Mouse (Mus musculus) intestine, embryonic 16.5 days (tissue): ENCODE results near the gene Ifitm10. TPM values are rescaled to one million over a fixed set of nuclear protein-coding genes. Genes with fewer than 3 reads are reported as not detected.
"Not testable (repeated sequence)": the region's sequence is repeated elsewhere in the genome, so short reads cannot be mapped to it uniquely, and the experiment has no call there.

Experiments
- ATAC-seq: fragments of 200-750 bp; cut with Nextera tagmentation; 2 replicates; pipeline ENCODE4 v1.8.0; 2017; ENCODE audit warnings: moderate TSS enrichment, moderate library complexity
- H3K27ac ChIP-seq: fragments of 300-500 bp; sonication (generic); 2 replicates; pipeline ENCODE4 v1.5.1; 2014; ENCODE audit warnings: mild to moderate bottlenecking, low read length
- H3K27me3 ChIP-seq: fragments of 300-500 bp; sonication (generic); replicated peaks from 2 replicates; pipeline ENCODE4 v1.6.1; 2014; ENCODE audit warnings: low read length, control low read depth, mixed read lengths; ENCODE audit not compliant: control insufficient read depth, insufficient read depth
- H3K36me3 ChIP-seq: fragments of 300-500 bp; sonication (generic); 2 replicates; pipeline ENCODE4 v1.6.1; 2014; ENCODE audit warnings: low read length, control low read depth; ENCODE audit not compliant: control insufficient read depth, insufficient read depth
- H3K4me1 ChIP-seq: fragments of 300-500 bp; sonication (generic); 2 replicates; pipeline ENCODE4 v1.6.1; 2014; ENCODE audit warnings: low read length, control low read depth, mixed read lengths; ENCODE audit not compliant: control insufficient read depth, insufficient read depth
- H3K4me2 ChIP-seq: fragments of 300-500 bp; sonication (generic); 2 replicates; pipeline ENCODE4 v1.6.1; 2014; ENCODE audit warnings: low read depth, low read length, control low read depth
- H3K4me3 ChIP-seq: fragments of 300-500 bp; sonication (generic); 2 replicates; pipeline ENCODE4 v1.5.1; 2014; ENCODE audit warnings: mild to moderate bottlenecking, low read length
- H3K9ac ChIP-seq: fragments of 300-500 bp; sonication (generic); 2 replicates; pipeline ENCODE4 v1.6.1; 2014; ENCODE audit warnings: low read depth, low read length
- H3K9me3 ChIP-seq: fragments of 300-500 bp; sonication (generic); 2 replicates; pipeline ENCODE4 v1.6.1; 2016; ENCODE audit warnings: low read length, control low read depth; ENCODE audit not compliant: control insufficient read depth
- WGBS: fragments of 180-500 bp; shearing (Covaris S2); extraction: QIAGEN DNeasy Blood & Tissue Kit; methylation state at CpG from one replicate; pipeline ENCODE4 v1.1.7; 2014; 5-methylcytosine and 5-hydroxymethylcytosine counted together
- polyA plus RNA-seq: library from polyadenylated mRNA; unstranded; fragments of >200 nt; fragmentation: Nextera tagmentation; extraction: Ambion mirVana; gene quantifications from 2 replicates; pipeline ENCODE4 v1.2.1, GENCODE M21; 2015

Ifitm10 gene
- polyA plus RNA-seq, 1 experiment from 2014 or later = 1.8 TPM

- H3K4me2 ChIP-seq = no peak overlapping the region
- H3K9ac ChIP-seq = no peak overlapping the region
- no peak overlapping the region for H3K4me3 ChIP-seq
- no peaks in the 10 kb centered on the region for H3K36me3 ChIP-seq
- no peaks in the 10 kb centered on the region for H3K27me3 ChIP-seq
- H3K9me3 ChIP-seq = no peaks in the 10 kb centered on the region
- no peak for ATAC-seq
- WGBS = 87% methylated on average over 6 of the region's 6 CpGs
- no peak overlapping the region for H3K27ac ChIP-seq
- peaks cover 7% of the 10 kb centered on the region for H3K4me1 ChIP-seq
These were observed 50.9 kb downstream of the Ifitm10 start for GRCm38 (mm10) chr7:142322641-142323040.

GRCm38 (mm10) chr7:142321637-142322306, 51.8 kb downstream of the Ifitm10 start:
- H3K4me2 ChIP-seq, H3K36me3 ChIP-seq, H3K9ac ChIP-seq, H3K4me3 ChIP-seq, H3K9me3 ChIP-seq, H3K27me3 ChIP-seq, ATAC-seq, H3K27ac ChIP-seq: not testable (repeated sequence)
- 58% methylated on average over 4 of the region's 10 CpGs for WGBS
- peaks cover 13% of the 10 kb centered on the region for H3K4me1 ChIP-seq

DNA sequence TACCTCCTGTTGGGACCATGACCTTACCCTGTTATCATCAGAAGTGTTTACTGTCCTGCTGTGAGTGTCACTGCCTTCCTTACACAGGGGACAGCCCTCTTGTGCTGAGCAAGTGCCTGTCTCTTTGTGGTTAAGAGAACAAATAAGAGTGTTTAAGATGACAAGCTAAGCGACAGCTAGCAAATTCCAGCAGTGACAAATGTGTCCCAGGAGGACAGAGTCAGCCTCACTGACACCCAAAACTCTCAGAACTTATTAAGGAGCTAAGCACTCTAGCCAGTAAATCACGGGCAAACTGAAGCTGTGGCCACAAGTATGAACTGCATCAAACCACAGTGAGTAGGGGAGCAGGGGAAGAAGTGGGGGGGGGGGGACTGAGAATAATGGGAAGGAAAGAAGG, 52.6 kb downstream of the Ifitm10 start:
- Histone ChIP-seq H3K27ac (peak overlapping the region; percentile 57; the same call in 1 of the 2 replicates), H3K4me3 (no peak overlapping the region), H3K9me3 (no peaks in the 10 kb centered on the region), H3K27me3 (no peaks in the 10 kb centered on the region), H3K9ac (no peak overlapping the region), H3K4me2 (no peak overlapping the region), H3K36me3 (no peaks in the 10 kb centered on the region), H3K4me1 (peaks cover 7% of the 10 kb centered on the region)
- WGBS = 34% methylated on average over 2 of the region's 2 CpGs
- ATAC-seq = no peak

GRCm38 (mm10) chr7:142319124-142319523, 54.4 kb downstream of the Ifitm10 start:
- H3K27me3 ChIP-seq = no peaks in the 10 kb centered on the region
- H3K4me1 ChIP-seq = peaks cover 7% of the 10 kb centered on the region
- H3K4me2 ChIP-seq = no peak overlapping the region
- H3K27ac ChIP-seq = peak overlapping the region; percentile 26; the same call in 1 of the 2 replicates
- H3K9ac ChIP-seq = no peak overlapping the region
- no peak overlapping the region for H3K4me3 ChIP-seq
- H3K9me3 ChIP-seq = no peaks in the 10 kb centered on the region
- no peak for ATAC-seq
- WGBS = 74% methylated on average over 11 of the region's 11 CpGs
- H3K36me3 ChIP-seq = no peaks in the 10 kb centered on the region

- no peak overlapping the region for H3K4me3 ChIP-seq
- H3K27ac ChIP-seq = 0 out of 2 replicates have a peak overlapping the region, but pooled peaks have one; percentile 6
- H3K27me3 ChIP-seq = no peaks in the 10 kb centered on the region
- WGBS = 69% methylated on average over 5 of the region's 5 CpGs
- H3K9me3 ChIP-seq = no peaks in the 10 kb centered on the region
- H3K9ac ChIP-seq = 0 out of 2 replicates have a peak overlapping the region, but pooled peaks have one; percentile 7
- ATAC-seq = peak; percentile 15; the same call in 1 of the 2 replicates
- no peak overlapping the region for H3K4me2 ChIP-seq
- no peaks in the 10 kb centered on the region for H3K36me3 ChIP-seq
- peaks cover 7% of the 10 kb centered on the region; the same call in 1 of the 2 replicates for H3K4me1 ChIP-seq
These were observed 56.3 kb downstream of the Ifitm10 start for GRCm38 (mm10) chr7:142317216-142317615.

GRCm38 (mm10) chr7:142316558-142316957, 57.0 kb downstream of the Ifitm10 start:
- Histone ChIP-seq H3K36me3 (no peaks in the 10 kb centered on the region), H3K4me3 (no peak overlapping the region), H3K27ac (no peak overlapping the region), H3K4me1 (peaks cover 7% of the 10 kb centered on the region; the same call in 1 of the 2 replicates), H3K9ac (no peak overlapping the region), H3K4me2 (no peak overlapping the region), H3K9me3 (no peaks in the 10 kb centered on the region), H3K27me3 (no peaks in the 10 kb centered on the region)
- ATAC-seq = peak; percentile 39
- WGBS = 35% methylated on average over 6 of the region's 6 CpGs

GRCm38 (mm10) chr7:142314600-142315285, 58.8 kb downstream of the Ifitm10 start:
- WGBS = 57% methylated on average over 5 of the region's 5 CpGs
- Histone ChIP-seq H3K9ac (no peak overlapping the region), H3K27ac (no peak overlapping the region), H3K4me3 (no peak overlapping the region), H3K4me2 (no peak overlapping the region), H3K27me3 (no peaks in the 10 kb centered on the region), H3K4me1 (peaks cover 7% of the 10 kb centered on the region; the same call in 1 of the 2 replicates), H3K36me3 (no peaks in the 10 kb centered on the region), H3K9me3 (no peaks in the 10 kb centered on the region)
- no peak for ATAC-seq

DNA sequence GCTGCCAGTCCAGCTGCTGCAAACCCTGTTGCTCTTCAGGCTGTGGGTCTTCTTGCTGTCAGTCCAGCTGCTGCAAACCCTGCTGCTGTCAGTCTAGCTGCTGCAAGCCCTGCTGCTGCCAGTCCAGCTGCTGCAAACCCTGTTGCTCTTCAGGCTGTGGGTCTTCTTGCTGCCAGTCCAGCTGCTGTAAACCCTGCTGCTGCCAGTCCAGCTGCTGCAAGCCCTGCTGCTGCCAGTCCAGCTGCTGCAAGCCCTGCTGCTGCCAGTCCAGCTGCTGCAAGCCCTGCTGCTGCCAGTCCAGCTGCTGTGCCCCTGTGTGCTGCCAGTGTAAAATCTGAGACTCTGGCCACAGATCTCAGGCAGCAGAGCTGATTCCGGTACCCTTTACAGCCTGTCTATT, 69.6 kb downstream of the Ifitm10 start:
- not testable (repeated sequence) for ATAC-seq, H3K4me2 ChIP-seq, H3K4me1 ChIP-seq, H3K9ac ChIP-seq, H3K27ac ChIP-seq, H3K36me3 ChIP-seq, H3K27me3 ChIP-seq, H3K4me3 ChIP-seq, H3K9me3 ChIP-seq
- WGBS = 74% methylated on average over 1 of the region's 1 CpGs

DNA sequence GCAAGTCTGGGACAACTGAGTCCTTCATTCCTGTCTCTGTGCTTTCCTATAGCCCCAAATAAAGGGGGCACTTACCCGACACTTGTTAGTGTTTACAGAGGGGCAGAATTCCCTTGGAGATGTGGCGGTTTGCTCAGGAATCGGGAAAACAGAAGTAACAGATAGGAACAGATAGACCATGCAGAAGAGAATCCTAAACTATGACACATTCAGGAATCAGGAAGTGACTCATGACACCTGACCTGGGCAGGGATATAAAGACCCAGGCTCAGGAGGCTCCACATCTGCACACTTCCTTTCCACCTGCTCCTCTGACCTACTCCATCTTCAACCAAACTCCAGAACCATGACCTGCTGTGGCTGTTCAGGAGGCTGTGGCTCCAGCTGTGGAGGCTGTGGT, 70.3 kb downstream of the Ifitm10 start, which contains the start of gene Krtap5-4:
Krtap5-4 (plus strand) TSS at position 301 of the 400 bp plus-strand sequence.
- no peaks in the 10 kb centered on the region for H3K4me1 ChIP-seq
- H3K36me3 ChIP-seq = no peaks in the 10 kb centered on the region
- H3K4me3 ChIP-seq = no peak within 1 kb of the TSS
- no peak within 1 kb of the TSS for H3K4me2 ChIP-seq
- H3K27ac ChIP-seq = no peak within 1 kb of the TSS
- ATAC-seq = no peak
- no peaks in the 10 kb centered on the region for H3K9me3 ChIP-seq
- H3K9ac ChIP-seq = no peak within 1 kb of the TSS
- WGBS = 49% methylated on average over 3 of the region's 3 CpGs
- no peaks in the 10 kb centered on the region for H3K27me3 ChIP-seq
